Mouse (Mus musculus): ENCODE measurements around the gene Samd8.

DNA sequence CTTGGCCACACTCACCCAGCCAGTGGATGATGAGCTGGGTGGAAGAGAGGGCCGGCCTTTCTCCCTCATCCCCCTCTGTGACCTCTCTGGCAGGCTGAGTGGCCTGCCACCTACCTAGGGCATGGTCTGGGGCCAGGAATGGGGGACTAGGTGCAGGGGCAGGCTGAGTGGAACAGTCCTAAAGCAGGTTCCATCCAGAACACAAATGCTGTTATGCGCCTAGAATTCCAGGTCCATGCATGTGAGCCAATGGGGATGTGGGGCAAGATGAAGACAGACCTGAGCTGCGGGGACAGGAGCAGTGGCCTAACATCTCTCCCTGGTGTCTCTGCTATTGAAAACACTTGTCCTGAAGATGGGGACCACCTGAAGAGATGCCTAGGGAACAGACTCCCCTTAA is 9.0 kb upstream of the Samd8 start:
- TF ChIP-seq CTCF (IDR thresholded peaks at IDR 0.05; ENCODE audit: extremely low read depth, insufficient read depth, insufficient read length, insufficient replicate concordance) (no peak), POLR2A (IDR thresholded peaks at IDR 0.05; ENCODE audit: low read depth, low read length) (no peak)
